Mouse (Mus musculus) neutrophil, adult 5-6 weeks (primary cell): ENCODE measurements around the gene Csrp1. TPM values are rescaled to one million over a fixed set of nuclear protein-coding genes. Genes with fewer than 3 reads are reported as not detected.

ENCODE experiments used
- ATAC-seq: fragments of 151-379, 151-347 bp; 2 replicates; pipeline ENCODE4 v1.8.0; 2017; ENCODE audit warnings: mild to moderate bottlenecking, moderate TSS enrichment; ENCODE audit not compliant: insufficient number of reproducible peaks, poor library complexity, low FRiP score, severe bottlenecking; ENCODE audit errors: extremely low read depth
- total RNA-seq: library from RNA; stranded (forward); fragments of 200-1000 nt; gene quantifications from 2 replicates; pipeline ENCODE4 v1.2.3, GENCODE M21; 2017

Csrp1 gene
- total RNA-seq, 1 experiment from 2014 or later, result 32.7 TPM

DNA sequence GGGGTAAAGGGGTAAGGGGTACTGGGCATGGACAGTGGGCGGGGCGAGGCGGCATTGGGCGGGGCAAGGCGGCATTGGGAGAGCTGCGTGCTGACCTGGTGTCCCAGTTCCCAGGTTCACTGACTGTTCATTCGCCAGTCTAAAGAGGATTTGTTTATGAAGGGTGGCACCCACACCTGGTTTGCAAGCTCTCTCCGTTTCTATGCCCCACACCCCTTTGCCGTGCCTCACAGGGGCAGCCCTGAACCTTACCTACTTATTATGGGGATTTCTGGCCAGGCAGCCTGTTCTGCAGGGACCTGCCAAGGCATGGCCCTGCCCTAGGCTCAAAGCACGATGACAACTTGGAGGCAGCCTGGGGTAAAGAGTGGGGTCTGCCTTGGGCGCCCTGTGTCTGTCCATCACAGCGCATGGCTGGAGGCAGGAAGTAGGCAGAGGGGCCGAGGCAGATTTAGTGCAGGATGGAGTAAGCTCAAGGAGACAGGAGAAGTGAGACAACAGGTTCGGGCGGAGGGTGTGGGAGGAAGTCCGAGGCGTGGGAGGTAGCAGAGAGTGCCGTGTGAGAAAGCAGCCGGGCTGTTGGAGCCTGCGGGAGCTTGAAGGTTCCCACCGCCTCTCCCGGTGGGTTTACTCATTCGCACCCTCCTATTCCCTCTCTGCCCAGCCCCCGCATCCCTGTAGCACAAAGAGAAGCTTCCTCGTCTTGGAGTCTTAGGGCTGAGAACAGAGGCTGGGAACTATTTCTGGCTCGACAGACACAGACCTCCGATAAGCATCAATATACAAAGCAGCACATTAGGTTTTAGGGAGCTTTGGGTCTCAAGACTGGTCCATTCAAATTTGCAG lies 73.7 kb downstream of the Csrp1 start:
- peak; percentile 27; the same call in 1 of the 2 replicates for ATAC-seq

DNA sequence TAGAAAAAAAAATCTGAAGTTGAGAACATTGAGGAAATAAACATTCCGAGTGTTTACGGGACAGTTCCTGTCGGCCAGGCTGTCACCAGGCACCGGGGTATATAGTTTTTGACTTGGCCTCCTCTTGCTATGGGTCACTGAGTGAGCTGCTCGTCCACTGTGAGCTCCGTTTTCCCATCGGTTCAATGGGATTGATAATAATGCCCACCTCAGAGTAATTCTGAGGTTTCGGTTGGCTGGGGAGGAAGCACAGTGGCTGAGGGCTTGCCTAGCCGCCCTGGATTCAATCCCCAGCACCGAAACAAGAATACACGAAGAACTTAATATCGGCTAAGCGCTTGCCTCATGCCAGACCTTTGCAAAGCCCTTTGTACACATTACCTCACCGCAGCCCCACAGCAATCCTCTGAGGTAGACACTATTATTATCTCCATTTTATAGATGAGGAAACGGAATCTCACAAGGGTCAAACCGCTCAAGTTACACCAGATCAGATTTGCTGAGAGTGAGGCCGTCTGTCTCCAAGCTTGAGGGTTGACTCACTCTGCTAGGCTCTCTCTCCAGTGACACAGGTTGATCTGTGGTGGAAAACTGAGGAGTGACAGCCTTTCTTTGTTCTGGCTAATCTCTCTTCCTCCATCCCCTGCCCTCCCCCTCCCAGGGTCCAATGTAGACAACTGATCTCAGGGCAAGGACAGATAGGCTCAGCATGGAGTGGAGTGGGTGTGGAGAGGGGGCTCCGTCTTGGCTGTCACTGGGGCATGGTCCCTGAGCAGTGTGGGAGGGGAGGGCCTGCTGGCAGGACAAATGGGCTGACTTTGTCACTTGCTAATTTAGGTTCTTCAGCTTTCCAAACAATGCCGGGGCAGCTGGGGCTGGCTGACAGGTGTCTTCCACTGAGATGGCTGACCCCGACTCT lies 74.6 kb downstream of the Csrp1 start:
- no peak for ATAC-seq

DNA sequence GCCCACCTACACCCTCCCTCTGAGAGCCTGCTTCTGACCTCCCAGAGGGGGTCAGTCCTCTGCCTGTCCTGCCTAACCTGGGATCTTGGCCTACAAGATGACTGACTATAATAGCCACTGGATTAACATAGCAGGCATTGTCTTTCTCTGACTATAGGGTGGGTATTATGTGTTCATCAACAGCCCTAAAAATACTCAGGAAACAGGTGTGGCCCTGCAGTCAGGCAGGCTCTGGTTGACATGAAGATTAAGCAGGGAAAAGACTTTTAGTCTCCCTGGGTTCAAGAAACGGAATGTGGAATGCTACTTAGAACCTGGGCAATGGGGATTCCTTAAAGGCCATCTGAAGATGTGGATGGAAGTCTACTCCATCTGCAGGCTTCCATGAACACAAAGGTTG lies 78.6 kb downstream of the Csrp1 start:
- no peak for ATAC-seq

- ATAC-seq, result no peak
Measured at GRCm38 (mm10) chr1:135799109-135799627, 79.3 kb downstream of the Csrp1 start.

DNA sequence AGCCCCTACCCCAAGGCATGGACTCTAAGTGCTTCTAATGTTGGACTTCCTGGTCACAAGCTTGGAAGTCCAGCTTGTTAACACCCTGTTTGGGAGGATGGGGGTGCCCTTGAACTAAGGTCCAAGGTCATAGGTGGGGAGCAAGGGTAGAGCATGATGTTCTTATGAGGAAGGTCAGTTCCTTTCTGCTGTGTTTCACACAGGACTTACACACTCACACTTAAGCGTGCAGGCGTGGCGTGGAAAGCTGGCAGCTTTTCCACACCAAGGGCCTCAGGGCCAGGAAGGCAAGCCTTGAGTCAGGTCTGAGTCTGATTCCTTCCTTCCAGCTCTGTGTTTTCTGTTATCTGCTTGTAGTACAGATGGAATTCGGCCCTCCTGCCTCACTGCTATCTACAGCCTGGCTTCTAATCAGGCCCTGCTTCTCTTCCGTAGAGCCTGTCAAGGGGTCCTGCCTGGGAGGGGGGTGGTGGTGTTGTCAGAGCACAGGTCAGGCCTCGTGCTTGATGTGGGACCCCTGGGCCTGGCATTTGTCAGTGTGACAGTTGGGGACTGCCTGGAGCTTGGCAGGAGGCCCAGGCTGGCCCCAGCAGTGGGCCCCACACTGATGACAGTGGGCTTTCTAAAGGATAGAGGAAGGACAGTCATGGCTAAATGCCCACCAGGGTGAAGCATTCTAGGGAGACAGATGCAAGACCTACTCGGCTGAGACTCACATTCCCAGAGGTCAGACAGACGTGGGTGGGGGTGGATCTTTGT lies 80.5 kb downstream of the Csrp1 start:
- no peak for ATAC-seq

Other genes with a start within 250 kb of the Csrp1 start
- gene Nav1, start 112.8 kb upstream of the Csrp1 start, total RNA-seq, result 1.0 and 1.1 TPM in 2 replicates
- gene Phlda3, start 46.1 kb downstream of the Csrp1 start, total RNA-seq, result 0.47 TPM in 1 of 2 replicates, not detected in the other
- gene Tnni1, start 59.4 kb downstream of the Csrp1 start, total RNA-seq, result not detected in 2 replicates
- 0.12 TPM in 1 of 2 replicates, not detected in the other for gene Lad1, start 98.5 kb downstream of the Csrp1 start, total RNA-seq
- gene Tnnt2, start 116.3 kb downstream of the Csrp1 start, total RNA-seq, result 0.12 TPM in 1 of 2 replicates, not detected in the other
- not detected in 2 replicates for gene Pkp1, start 199.1 kb downstream of the Csrp1 start, total RNA-seq